Mouse (Mus musculus): ENCODE measurements around the gene Defb45.

DNA sequence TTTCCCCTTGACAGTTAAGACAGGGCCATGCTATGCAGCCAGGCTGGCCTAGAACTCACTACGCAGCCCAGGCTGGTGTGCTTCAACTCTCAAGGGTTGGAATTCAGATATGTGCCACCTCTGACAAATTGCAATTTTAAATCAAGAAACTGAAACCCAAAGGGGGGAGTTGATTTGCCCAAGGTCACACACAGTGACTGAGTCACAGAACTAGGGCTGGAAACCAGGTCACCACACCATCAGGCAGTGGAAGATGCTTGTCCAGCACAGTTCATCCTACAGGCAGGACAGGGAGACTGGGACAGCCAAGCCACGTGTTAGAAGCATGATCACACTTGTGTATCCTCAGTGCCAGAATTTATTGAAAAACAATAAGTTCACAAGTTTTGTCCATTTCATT is 25.4 kb upstream of the Defb45 start:
- TF ChIP-seq CTCF (conservative IDR thresholded peaks at IDR 0.05; ENCODE audit: low read length): no peak
- TF ChIP-seq POU5F1 (IDR thresholded peaks at IDR 0.05; ENCODE audit: borderline replicate concordance, low read length): no peak
